Mouse (Mus musculus): ENCODE measurements around the gene Ubxn11. TPM values are rescaled to one million over a fixed set of nuclear protein-coding genes. Genes with fewer than 3 reads are reported as not detected.

Ubxn11 gene
- polyA plus RNA-seq, 1 experiment from 2014 or later = 6.2 TPM

DNA sequence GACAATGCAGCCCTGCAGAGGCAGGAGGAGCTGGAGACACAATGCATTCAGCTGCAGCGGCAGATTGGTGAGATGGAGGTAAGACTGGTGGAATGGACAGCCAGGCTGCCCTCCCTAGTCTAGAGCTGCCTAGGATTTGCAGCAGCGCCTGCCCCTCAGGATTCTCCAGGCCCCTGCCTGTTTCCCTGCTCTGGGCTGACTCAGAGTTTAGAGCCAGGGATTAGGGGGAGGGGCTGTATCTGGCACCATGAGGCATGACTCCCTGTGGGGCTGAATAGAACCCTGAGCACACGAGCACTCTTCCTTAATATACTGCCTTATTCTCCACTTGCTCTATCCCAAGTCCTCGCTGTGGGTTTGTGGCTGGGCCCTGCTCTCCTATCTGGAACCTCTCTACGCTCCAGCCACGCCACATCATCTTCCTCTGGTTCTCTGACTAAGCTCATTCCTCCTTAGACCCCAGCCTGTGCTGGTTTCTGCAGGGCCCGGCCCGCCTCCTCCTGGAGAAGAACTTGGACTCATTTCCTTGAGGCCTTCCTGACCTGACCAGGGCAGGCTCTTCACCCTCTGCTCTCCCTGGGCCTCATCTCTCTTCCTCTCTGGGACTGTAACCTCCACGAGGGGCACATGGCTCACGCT, 11.1 kb downstream of the Ubxn11 start:
- 47% methylated on average over 10 of the region's 10 CpGs for WGBS
- no peak overlapping the region for H3K4me2 ChIP-seq
- H3K9me3 ChIP-seq (replicated peaks) = no peaks in the 10 kb centered on the region
- H3K4me1 ChIP-seq = peaks cover 5% of the 10 kb centered on the region; the same call in 1 of the 2 replicates
- no peak for ATAC-seq
- peak overlapping the region; percentile 27; the same call in 1 of the 2 replicates for H3K9ac ChIP-seq
- H3K27me3 ChIP-seq = no peaks in the 10 kb centered on the region
- no peak overlapping the region; the same call in 1 of the 2 replicates for H3K27ac ChIP-seq
- H3K4me3 ChIP-seq = no peak overlapping the region
- H3K36me3 ChIP-seq (ENCODE audit: poor library complexity, severe bottlenecking) = no peaks in the 10 kb centered on the region

DNA sequence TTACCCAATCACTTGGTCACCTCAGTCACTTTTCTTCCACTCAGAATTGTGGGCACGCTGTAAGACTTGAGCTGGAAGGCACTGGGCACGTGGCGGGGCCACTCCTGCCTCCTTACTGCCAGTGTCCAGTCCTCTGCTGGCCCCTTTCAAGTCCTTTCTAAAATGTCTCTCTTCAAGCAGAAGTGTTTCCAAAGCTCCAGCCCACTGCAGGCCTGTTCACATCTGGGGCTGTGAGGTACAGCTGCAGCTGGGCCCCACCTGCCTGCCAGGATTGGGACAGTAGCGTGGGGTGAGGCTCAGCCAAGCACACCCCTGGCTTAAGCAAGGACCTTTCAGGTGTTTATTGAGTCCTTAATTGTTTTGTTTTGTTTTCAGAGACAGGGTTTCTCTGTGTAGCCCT, 11.7 kb downstream of the Ubxn11 start:
- H3K36me3 ChIP-seq (ENCODE audit: poor library complexity, severe bottlenecking) = no peaks in the 10 kb centered on the region
- 88% methylated on average over 4 of the region's 4 CpGs for WGBS
- ATAC-seq = no peak

DNA sequence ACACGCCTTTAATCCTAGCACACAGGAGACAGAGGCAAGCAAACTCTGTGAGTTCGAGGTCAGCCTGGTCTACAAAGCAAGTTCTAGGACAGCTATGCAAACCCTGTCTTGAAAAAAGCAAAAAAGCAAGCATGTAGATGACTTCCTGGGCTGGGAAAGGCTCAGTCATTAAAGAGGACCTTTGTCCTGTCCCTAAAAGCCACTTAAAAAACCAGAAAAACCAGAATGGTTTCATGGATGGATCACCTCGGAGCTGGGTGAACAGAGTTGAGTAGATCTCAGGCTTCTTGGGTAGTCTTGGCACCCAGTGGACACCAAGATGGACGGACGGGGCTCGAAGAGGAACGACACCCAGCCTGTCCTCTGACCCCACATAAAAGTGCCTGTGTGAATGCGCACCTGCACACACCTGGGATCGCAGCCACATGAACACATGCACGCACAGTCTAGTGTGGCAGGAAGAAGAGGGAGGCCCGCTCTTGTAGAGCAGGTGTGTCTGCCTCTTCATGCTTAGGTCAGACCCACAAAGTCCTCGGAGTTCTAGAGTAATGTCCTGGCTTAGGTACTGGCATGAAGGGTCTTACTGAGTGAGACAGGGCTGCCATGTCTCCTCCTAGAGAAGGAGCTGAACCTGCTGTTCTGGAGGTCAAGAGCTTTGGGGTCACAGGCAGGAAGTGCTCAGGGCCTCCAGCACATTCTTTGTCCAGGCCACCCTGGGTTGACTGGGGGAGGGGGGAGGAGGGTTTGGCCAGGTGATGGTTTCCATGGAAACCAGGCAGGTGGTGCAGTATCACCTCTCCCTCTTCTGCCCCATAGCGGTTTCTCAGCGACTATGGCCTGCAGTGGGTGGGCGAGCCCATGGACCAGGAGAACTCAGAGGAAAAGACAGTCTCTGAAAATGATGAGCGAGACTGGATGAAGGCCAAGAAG, 13.1 kb downstream of the Ubxn11 start:
- Histone ChIP-seq H3K9me3 (replicated peaks) (no peaks in the 10 kb centered on the region), H3K27me3 (no peaks in the 10 kb centered on the region), H3K27ac (no peak overlapping the region), H3K36me3 (ENCODE audit: poor library complexity, severe bottlenecking) (no peaks in the 10 kb centered on the region), H3K9ac (no peak overlapping the region), H3K4me1 (peaks cover 5% of the 10 kb centered on the region; the same call in 1 of the 2 replicates), H3K4me3 (no peak overlapping the region), H3K4me2 (no peak overlapping the region)
- no peak for ATAC-seq
- 89% methylated on average over 16 of the region's 16 CpGs for WGBS

More for the DNA sequence above, 11.7 kb downstream of the Ubxn11 start:
- H3K27ac ChIP-seq = no peak overlapping the region
- H3K27me3 ChIP-seq = no peaks in the 10 kb centered on the region
- H3K4me2 ChIP-seq = no peak overlapping the region
- no peak overlapping the region for H3K9ac ChIP-seq
- H3K4me1 ChIP-seq = peaks cover 5% of the 10 kb centered on the region; the same call in 1 of the 2 replicates
- no peak overlapping the region for H3K4me3 ChIP-seq
- H3K9me3 ChIP-seq (replicated peaks) = no peaks in the 10 kb centered on the region

DNA sequence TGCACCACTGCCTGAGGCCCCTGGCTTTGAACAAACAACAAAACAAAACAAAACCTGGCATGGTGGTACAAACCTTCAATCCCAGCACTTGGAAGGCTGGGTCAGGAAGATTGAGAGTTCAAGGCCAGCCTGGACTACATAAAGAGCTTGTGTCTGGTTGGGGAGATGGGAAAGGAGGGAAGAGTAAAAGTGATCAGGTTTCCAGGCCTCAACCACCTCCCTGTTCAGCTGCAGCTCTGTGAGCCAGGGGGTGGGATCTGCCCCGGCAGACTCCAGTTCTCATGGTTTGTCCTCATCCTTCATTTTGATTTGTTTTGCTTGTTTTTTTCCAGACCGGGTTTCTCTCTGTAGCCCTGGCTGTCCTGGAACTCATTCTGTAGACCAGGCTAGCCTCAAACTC, 14.1 kb downstream of the Ubxn11 start:
- peaks cover 5% of the 10 kb centered on the region; the same call in 1 of the 2 replicates for H3K4me1 ChIP-seq
- H3K27ac ChIP-seq = no peak overlapping the region
- WGBS = 95% methylated on average over 2 of the region's 2 CpGs
- H3K27me3 ChIP-seq = no peaks in the 10 kb centered on the region
- ATAC-seq = no peak
- H3K9me3 ChIP-seq (replicated peaks) = no peaks in the 10 kb centered on the region
- no peaks in the 10 kb centered on the region for H3K36me3 ChIP-seq (ENCODE audit: poor library complexity, severe bottlenecking)
- no peak overlapping the region for H3K9ac ChIP-seq
- H3K4me3 ChIP-seq = no peak overlapping the region
- H3K4me2 ChIP-seq = no peak overlapping the region

DNA sequence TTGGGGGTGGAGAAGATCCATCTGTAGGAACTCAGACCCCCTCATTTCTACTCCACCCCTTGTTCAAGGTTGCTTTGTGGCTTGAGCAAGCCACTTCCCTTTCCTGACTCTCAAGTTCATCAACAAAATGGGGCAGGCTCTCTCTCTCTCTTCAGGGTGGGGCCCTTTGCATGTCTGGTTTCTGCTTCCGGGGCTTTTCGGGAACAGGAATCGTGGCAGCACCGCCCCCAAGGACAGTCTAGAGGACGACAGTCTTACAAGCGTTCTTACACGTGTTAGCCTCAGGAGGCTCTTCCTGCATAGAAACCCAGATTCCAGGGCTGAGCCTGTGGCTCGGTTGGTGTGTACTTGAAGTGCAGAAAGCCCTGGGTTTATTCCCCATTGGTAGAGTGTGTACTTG, 14.6 kb downstream of the Ubxn11 start:
- H3K9ac ChIP-seq = no peak overlapping the region
- H3K4me3 ChIP-seq = no peak overlapping the region
- no peaks in the 10 kb centered on the region for H3K36me3 ChIP-seq (ENCODE audit: poor library complexity, severe bottlenecking)
- ATAC-seq = no peak
- no peaks in the 10 kb centered on the region for H3K27me3 ChIP-seq
- H3K27ac ChIP-seq = no peak overlapping the region
- H3K4me1 ChIP-seq = peaks cover 5% of the 10 kb centered on the region; the same call in 1 of the 2 replicates
- 92% methylated on average over 8 of the region's 8 CpGs for WGBS
- H3K4me2 ChIP-seq = no peak overlapping the region
- H3K9me3 ChIP-seq (replicated peaks) = no peaks in the 10 kb centered on the region

DNA sequence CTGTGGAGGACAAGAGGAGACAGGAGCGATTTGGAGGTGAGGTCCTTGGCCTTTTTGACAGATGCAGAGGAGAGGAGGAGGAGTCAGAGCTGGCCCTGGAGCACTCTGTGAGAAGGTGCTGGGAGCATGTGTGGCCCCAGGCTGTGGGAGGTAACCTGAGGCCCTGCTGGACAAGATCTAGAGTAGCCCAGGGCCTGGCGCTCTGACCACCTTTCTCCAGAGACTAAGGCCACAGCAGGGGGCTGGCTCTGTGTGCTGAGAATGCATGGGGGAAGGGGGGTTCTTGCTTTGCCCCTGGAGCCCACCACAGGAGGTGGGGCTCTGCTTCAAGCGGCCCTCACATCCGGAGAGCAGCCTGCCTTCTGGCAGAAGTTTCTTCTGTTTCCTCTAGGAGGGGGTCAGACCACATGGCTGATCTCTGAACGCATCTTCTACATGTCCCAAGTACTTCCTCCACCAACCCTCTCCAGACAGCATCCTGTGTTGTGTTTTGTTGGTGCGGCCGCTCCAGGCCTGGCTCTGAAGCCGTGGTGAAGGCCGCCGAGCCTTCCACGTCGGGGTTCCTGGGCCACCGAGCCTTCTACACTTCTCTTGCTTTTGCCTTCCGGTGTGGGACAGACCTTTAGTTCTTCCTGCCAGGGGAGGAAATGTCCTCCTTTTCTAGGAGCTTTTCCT, 15.9 kb downstream of the Ubxn11 start:
- no peak overlapping the region for H3K9ac ChIP-seq
- H3K4me1 ChIP-seq = peaks cover 3% of the 10 kb centered on the region; the same call in 1 of the 2 replicates
- H3K27me3 ChIP-seq = no peaks in the 10 kb centered on the region
- no peak overlapping the region for H3K4me2 ChIP-seq
- no peak overlapping the region for H3K4me3 ChIP-seq
- no peaks in the 10 kb centered on the region for H3K9me3 ChIP-seq (replicated peaks)
- ATAC-seq = no peak
- 71% methylated on average over 14 of the region's 14 CpGs for WGBS
- H3K27ac ChIP-seq = no peak overlapping the region
- no peaks in the 10 kb centered on the region for H3K36me3 ChIP-seq (ENCODE audit: poor library complexity, severe bottlenecking)

DNA sequence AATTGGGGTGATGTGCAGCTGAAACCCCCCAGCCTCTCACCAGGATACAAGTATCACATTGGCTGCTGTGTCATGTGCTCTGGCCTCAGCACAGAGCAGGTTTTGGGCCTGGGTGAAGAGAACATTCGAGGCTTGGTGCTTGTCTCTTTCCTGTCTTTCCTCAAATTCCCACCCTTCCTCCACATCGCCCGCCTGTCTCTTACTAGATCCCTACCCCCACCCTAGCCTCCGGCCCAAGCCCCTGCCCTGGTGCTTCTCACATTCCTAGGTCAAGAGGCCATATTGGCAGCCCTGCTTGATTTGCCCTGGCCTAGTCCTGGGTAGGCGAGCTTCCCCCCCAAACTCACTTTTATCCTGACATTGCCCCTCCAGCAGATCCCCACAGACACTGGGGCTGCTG, 16.7 kb downstream of the Ubxn11 start:
- H3K4me1 ChIP-seq = no peaks in the 10 kb centered on the region
- no peaks in the 10 kb centered on the region for H3K27me3 ChIP-seq
- no peak overlapping the region for H3K9ac ChIP-seq
- H3K4me3 ChIP-seq = no peak overlapping the region
- H3K4me2 ChIP-seq = no peak overlapping the region
- no peaks in the 10 kb centered on the region for H3K36me3 ChIP-seq (ENCODE audit: poor library complexity, severe bottlenecking)
- WGBS = 82% methylated on average over 5 of the region's 5 CpGs
- H3K9me3 ChIP-seq (replicated peaks) = no peaks in the 10 kb centered on the region
- H3K27ac ChIP-seq = no peak overlapping the region
- ATAC-seq = no peak

DNA sequence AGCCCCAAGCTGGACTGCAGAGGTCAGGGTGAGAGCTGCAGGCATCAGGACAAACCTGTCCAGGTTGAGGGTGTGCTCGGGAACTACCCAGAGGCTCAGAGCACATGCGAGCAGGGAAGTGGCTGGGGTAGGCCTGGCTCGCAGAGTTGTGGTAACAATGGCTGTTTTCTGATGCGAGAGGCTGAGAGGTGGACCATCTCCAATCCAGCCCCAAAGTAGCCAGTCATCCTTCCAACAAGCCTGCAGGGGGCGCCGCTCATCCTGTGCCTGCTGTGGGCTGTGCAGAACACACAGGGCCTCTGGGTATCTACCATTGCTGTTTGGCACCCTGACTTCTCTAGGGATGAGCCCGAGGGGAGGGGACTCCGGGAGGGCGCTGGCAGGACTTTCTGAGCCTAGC, 17.3 kb downstream of the Ubxn11 start:
- Histone ChIP-seq H3K27ac (no peak overlapping the region), H3K36me3 (ENCODE audit: poor library complexity, severe bottlenecking) (no peaks in the 10 kb centered on the region), H3K4me1 (no peaks in the 10 kb centered on the region), H3K4me3 (no peak overlapping the region), H3K9ac (0 out of 2 replicates have a peak overlapping the region, but pooled peaks have one; percentile 13), H3K9me3 (replicated peaks) (no peaks in the 10 kb centered on the region), H3K27me3 (no peaks in the 10 kb centered on the region), H3K4me2 (no peak overlapping the region)
- ATAC-seq = no peak
- WGBS = 56% methylated on average over 9 of the region's 9 CpGs

DNA sequence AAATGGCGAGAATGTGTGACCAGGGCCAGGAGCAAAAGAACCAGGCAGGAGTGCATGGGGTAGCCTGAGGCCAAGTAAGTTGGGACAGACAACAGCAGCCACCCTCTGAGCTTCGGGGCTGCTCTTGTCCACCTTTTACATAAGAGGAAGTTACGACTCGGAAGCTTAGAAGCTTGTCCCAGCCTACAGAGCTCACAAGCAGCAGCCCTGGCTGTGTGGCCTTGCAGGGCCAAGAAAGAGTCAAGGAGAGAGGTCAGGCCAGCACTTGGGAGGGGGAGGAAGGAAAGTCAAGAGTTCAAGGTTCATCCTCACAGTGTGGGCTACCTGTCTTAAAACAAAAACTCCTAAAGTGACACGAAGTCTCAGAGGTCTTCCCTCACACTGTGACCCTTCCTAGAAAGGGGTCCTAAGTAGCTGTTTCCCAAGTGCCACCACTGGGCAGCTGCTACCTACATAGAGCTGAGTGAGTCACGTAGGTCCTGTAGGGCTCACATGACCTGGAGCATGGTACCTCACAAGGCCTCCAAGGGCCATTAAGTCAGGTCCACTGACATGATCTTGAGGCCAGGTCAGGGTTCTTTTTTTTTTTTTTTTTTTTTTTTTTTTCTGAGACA, 17.9 kb downstream of the Ubxn11 start:
- no peak overlapping the region for H3K4me2 ChIP-seq
- ATAC-seq = no peak
- H3K9ac ChIP-seq = no peak overlapping the region
- H3K27me3 ChIP-seq = no peaks in the 10 kb centered on the region
- no peaks in the 10 kb centered on the region for H3K36me3 ChIP-seq (ENCODE audit: poor library complexity, severe bottlenecking)
- 82% methylated on average over 6 of the region's 6 CpGs for WGBS
- H3K4me1 ChIP-seq = no peaks in the 10 kb centered on the region
- no peak overlapping the region for H3K27ac ChIP-seq
- no peak overlapping the region for H3K4me3 ChIP-seq
- no peaks in the 10 kb centered on the region for H3K9me3 ChIP-seq (replicated peaks)

DNA sequence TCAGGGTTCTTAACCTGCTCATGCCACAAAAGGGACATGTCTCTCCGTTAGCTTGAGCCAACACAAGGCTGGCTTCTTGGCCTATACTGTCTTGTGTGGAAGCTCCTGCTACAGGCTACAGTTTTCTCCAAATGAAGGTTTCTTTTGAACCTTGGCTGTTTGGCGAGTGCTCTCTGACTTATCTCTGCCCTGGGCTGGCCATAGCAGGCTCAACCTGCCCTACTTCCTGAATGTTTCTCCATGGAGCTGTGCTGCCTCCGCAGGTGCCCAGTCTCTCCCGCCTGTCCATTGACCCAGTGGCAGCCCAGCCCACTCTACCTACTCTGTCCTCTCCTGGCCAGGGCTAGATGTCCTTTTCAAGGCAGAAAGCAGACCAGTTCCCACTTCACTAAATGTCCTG, 18.5 kb downstream of the Ubxn11 start:
- Histone ChIP-seq H3K4me3 (no peak overlapping the region), H3K27me3 (no peaks in the 10 kb centered on the region), H3K4me1 (no peaks in the 10 kb centered on the region), H3K9ac (no peak overlapping the region), H3K9me3 (replicated peaks) (no peaks in the 10 kb centered on the region), H3K36me3 (ENCODE audit: poor library complexity, severe bottlenecking) (no peaks in the 10 kb centered on the region), H3K4me2 (no peak overlapping the region), H3K27ac (no peak overlapping the region)
- no peak for ATAC-seq
- 87% methylated on average over 4 of the region's 4 CpGs for WGBS

DNA sequence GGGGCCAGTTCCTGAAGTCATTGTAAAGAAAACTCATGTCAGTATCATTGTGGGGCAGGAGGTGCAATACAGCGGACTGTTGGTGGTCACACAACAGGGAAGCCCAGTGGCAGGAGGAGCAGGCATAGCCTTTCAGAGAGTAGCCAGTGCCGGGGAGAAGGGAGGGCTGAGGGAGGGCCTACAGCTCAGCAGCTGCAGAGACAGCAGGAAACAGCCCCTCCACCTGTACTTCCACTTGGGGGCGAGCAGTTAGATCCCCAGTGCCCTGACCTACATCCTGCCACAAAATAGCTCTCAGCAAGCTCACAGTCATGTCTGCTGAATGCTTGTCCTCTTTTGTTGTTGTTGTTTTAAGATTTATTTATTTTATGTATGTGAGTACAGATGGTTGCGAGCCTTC, 19.2 kb downstream of the Ubxn11 start:
- 57% methylated on average over 4 of the region's 4 CpGs for WGBS
- Histone ChIP-seq H3K4me2 (no peak overlapping the region), H3K4me1 (no peaks in the 10 kb centered on the region), H3K36me3 (ENCODE audit: poor library complexity, severe bottlenecking) (no peaks in the 10 kb centered on the region), H3K27ac (no peak overlapping the region), H3K9ac (no peak overlapping the region), H3K4me3 (no peak overlapping the region), H3K9me3 (replicated peaks) (no peaks in the 10 kb centered on the region), H3K27me3 (no peaks in the 10 kb centered on the region)
- ATAC-seq = no peak

All from forebrain, embryonic 13.5 days (tissue).